Mouse (Mus musculus): ENCODE measurements around the gene Pam16. TPM values are rescaled to one million over a fixed set of nuclear protein-coding genes. Genes with fewer than 3 reads are reported as not detected.

Gene Pam16
- polyA plus RNA-seq, 1 experiment from 2014 or later: 116 TPM

- Histone ChIP-seq H3K4me2 (peak overlapping the region; percentile 82), H3K27ac (ENCODE audit: low read depth, low read length) (peak overlapping the region; percentile 52; the same call in 1 of the 2 replicates), H3K27me3 (replicated peaks; ENCODE audit: control insufficient read depth, insufficient read depth, low read length) (peaks cover 33% of the 10 kb centered on the region), H3K4me3 (ENCODE audit: low read depth, low read length) (peak overlapping the region; percentile 75), H3K4me1 (replicated peaks; ENCODE audit: control insufficient read depth, insufficient read depth, low read length) (peaks cover 54% of the 10 kb centered on the region), H3K36me3 (ENCODE audit: control insufficient read depth, insufficient read depth, low read length) (no peaks in the 10 kb centered on the region), H3K9ac (ENCODE audit: low read depth, low read length) (peak overlapping the region; percentile 81), H3K9me3 (ENCODE audit: control insufficient read depth, low read length) (no peaks in the 10 kb centered on the region)
- WGBS: 35% methylated on average over 3 of the region's 3 CpGs
- DNase-seq (ENCODE audit: low spot score): no peak
- ATAC-seq (replicated peaks; ENCODE audit: low FRiP score): 0 out of 2 replicates have a peak, but pooled peaks have one; percentile 9
Observed at GRCm38 (mm10) chr16:4596141-4596728, 28.6 kb downstream of the Pam16 start.

- peak overlapping the region; percentile 82 for H3K4me2 ChIP-seq
- peak overlapping the region; percentile 75 for H3K4me3 ChIP-seq (ENCODE audit: low read depth, low read length)
- H3K27me3 ChIP-seq (replicated peaks; ENCODE audit: control insufficient read depth, insufficient read depth, low read length): peaks cover 33% of the 10 kb centered on the region
- no peak for ATAC-seq (replicated peaks; ENCODE audit: low FRiP score)
- H3K36me3 ChIP-seq (ENCODE audit: control insufficient read depth, insufficient read depth, low read length): peaks cover 4% of the 10 kb centered on the region; the same call in 1 of the 2 replicates
- H3K4me1 ChIP-seq (replicated peaks; ENCODE audit: control insufficient read depth, insufficient read depth, low read length): peaks cover 48% of the 10 kb centered on the region
- 32% methylated on average over 5 of the region's 5 CpGs for WGBS
- H3K27ac ChIP-seq (ENCODE audit: low read depth, low read length): peak overlapping the region; percentile 52; the same call in 1 of the 2 replicates
- H3K9ac ChIP-seq (ENCODE audit: low read depth, low read length): peak overlapping the region; percentile 81
- no peaks in the 10 kb centered on the region for H3K9me3 ChIP-seq (ENCODE audit: control insufficient read depth, low read length)
- no peak for DNase-seq (ENCODE audit: low spot score)
Observed at GRCm38 (mm10) chr16:4595527-4595963, 29.2 kb downstream of the Pam16 start.

- ATAC-seq (replicated peaks; ENCODE audit: low FRiP score) (no peak), DNase-seq (ENCODE audit: low spot score) (no peak)
- peaks cover 33% of the 10 kb centered on the region for H3K27me3 ChIP-seq (replicated peaks; ENCODE audit: control insufficient read depth, insufficient read depth, low read length)
- peaks cover 6% of the 10 kb centered on the region; the same call in 1 of the 2 replicates for H3K36me3 ChIP-seq (ENCODE audit: control insufficient read depth, insufficient read depth, low read length)
- peak overlapping the region; percentile 75 for H3K4me3 ChIP-seq (ENCODE audit: low read depth, low read length)
- peak overlapping the region; percentile 81 for H3K9ac ChIP-seq (ENCODE audit: low read depth, low read length)
- H3K4me2 ChIP-seq: peak overlapping the region; percentile 82
- H3K9me3 ChIP-seq (ENCODE audit: control insufficient read depth, low read length): no peaks in the 10 kb centered on the region
- H3K27ac ChIP-seq (ENCODE audit: low read depth, low read length): peak overlapping the region; percentile 74; the same call in 1 of the 2 replicates
- WGBS: under 1% methylated on average over 43 of the region's 52 CpGs
- H3K4me1 ChIP-seq (replicated peaks; ENCODE audit: control insufficient read depth, insufficient read depth, low read length): peaks cover 43% of the 10 kb centered on the region
Observed at GRCm38 (mm10) chr16:4594814-4595526, 29.8 kb downstream of the Pam16 start.

DNA sequence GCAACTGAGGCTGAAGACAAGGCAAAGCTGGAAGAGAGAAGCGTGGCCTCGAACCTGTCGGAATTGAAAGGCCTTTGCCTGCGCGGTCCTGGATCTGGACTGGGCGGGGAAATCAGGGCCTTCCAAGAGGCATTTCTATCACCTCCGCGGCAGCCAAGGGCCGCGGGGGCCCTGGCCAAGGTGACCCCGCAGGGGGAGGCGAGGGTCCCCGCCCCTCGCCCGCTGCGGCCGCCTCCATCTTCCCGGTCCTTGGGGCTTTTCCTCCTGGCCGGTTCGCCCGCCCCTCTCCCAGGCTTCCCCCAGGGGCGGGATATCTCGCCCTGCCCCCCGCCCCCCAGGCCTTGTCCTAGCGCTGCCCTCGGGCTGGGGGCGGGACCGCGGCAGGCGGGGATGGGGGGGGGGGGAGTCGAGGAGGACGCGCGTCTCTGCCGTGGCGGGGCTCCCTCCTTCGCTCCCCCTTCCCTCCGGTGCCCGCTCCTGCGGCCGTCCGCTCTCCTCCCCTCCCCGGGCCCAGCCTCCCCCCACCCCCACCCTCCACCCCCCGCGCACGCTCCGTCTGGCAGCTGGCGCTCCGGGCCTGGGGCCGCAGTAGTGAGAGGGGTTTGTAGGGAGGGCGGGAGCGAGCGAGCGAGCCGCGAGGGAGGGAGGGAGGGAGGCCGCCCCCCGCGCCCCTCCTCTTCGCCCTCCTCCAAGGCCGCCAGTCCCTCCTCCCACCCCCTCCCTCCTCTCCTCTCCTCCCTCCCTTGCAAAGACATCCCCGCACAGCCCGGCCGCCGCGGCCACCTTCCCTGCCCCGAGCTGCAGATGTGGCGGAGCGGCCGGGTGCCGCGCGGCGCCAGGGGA is 30.6 kb downstream of the Pam16 start, which contains the start of gene Glis2:
TSS of gene Glis2 (plus strand) at position 743 of the 843 bp plus-strand sequence.
- peaks cover 6% of the 10 kb centered on the region; the same call in 1 of the 2 replicates for H3K36me3 ChIP-seq (ENCODE audit: control insufficient read depth, insufficient read depth, low read length)
- H3K9me3 ChIP-seq (ENCODE audit: control insufficient read depth, low read length): no peaks in the 10 kb centered on the region
- ATAC-seq (replicated peaks; ENCODE audit: low FRiP score): peak; percentile 72
- H3K27ac ChIP-seq (ENCODE audit: low read depth, low read length): peak within 1 kb of the TSS; percentile 74
- peaks cover 33% of the 10 kb centered on the region for H3K27me3 ChIP-seq (replicated peaks; ENCODE audit: control insufficient read depth, insufficient read depth, low read length)
- peak within 1 kb of the TSS; percentile 75 for H3K4me3 ChIP-seq (ENCODE audit: low read depth, low read length)
- peak within 1 kb of the TSS; percentile 81 for H3K9ac ChIP-seq (ENCODE audit: low read depth, low read length)
- DNase-seq (ENCODE audit: low spot score): peak; percentile 78
- WGBS: 1% methylated on average over 35 of the region's 74 CpGs
- H3K4me1 ChIP-seq (replicated peaks; ENCODE audit: control insufficient read depth, insufficient read depth, low read length): peaks cover 40% of the 10 kb centered on the region
- peak within 1 kb of the TSS; percentile 82 for H3K4me2 ChIP-seq

DNA sequence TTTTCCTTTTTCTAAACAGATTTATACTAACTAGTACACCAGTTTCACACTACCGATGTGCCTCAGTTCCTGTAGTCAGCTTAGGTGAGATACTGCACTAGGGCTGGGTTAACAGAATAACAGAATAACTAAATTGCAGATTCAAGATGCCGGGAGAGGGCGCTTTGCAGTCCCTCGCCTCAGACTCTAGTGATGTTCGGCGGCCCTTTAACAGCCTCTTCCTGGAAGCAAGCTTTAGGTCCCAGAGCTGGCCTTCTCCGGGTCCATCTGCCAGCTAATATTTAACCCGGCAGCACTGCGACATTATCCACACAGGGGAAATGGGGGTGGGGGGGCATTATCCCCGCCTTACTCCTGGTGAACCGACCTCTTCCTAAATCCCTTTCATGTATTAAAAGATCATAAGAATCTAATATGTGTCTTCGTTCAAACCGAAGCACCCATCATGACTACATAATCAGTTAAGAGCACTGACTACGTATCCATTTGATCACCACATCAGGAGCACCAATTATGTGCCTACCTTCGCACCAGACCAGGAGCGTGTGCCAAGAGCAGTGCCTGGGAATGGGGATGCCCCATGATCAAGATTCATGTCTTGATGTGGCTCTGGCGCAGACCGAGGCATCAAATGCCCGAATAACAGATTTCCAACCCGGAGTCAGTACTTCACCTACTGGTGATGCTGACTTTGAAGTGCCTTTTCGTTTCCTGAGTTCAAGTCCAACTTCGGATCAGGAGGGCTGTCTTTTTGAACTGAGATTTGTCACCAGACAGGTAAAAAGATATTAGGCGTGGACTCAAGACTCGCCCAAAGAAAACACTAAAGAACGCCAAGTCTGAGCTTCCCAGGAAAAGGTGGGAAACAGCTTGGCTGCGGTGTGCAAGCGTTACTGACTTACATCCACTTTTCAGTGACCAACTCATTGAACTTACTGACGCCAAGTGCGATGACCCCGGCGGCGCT is 31.6 kb downstream of the Pam16 start:
- H3K36me3 ChIP-seq (ENCODE audit: control insufficient read depth, insufficient read depth, low read length): peaks cover 6% of the 10 kb centered on the region; the same call in 1 of the 2 replicates
- H3K9ac ChIP-seq (ENCODE audit: low read depth, low read length): peak overlapping the region; percentile 81
- H3K4me3 ChIP-seq (ENCODE audit: low read depth, low read length): peak overlapping the region; percentile 75
- DNase-seq (ENCODE audit: low spot score) (peak; percentile 54), ATAC-seq (replicated peaks; ENCODE audit: low FRiP score) (no peak)
- peaks cover 33% of the 10 kb centered on the region for H3K27me3 ChIP-seq (replicated peaks; ENCODE audit: control insufficient read depth, insufficient read depth, low read length)
- 21% methylated on average over 32 of the region's 32 CpGs for WGBS
- peak overlapping the region; percentile 68 for H3K27ac ChIP-seq (ENCODE audit: low read depth, low read length)
- H3K9me3 ChIP-seq (ENCODE audit: control insufficient read depth, low read length): no peaks in the 10 kb centered on the region
- H3K4me2 ChIP-seq: peak overlapping the region; percentile 82
- peaks cover 31% of the 10 kb centered on the region for H3K4me1 ChIP-seq (replicated peaks; ENCODE audit: control insufficient read depth, insufficient read depth, low read length)

GRCm38 (mm10) chr16:4590236-4590635 is 34.6 kb downstream of the Pam16 start:
- peaks cover 6% of the 10 kb centered on the region; the same call in 1 of the 2 replicates for H3K36me3 ChIP-seq (ENCODE audit: control insufficient read depth, insufficient read depth, low read length)
- WGBS: 91% methylated on average over 9 of the region's 9 CpGs
- no peaks in the 10 kb centered on the region for H3K9me3 ChIP-seq (ENCODE audit: control insufficient read depth, low read length)
- ATAC-seq (replicated peaks; ENCODE audit: low FRiP score): no peak
- no peak overlapping the region for H3K4me2 ChIP-seq
- no peak overlapping the region for H3K4me3 ChIP-seq (ENCODE audit: low read depth, low read length)
- peaks cover 31% of the 10 kb centered on the region for H3K4me1 ChIP-seq (replicated peaks; ENCODE audit: control insufficient read depth, insufficient read depth, low read length)
- peaks cover 24% of the 10 kb centered on the region for H3K27me3 ChIP-seq (replicated peaks; ENCODE audit: control insufficient read depth, insufficient read depth, low read length)
- DNase-seq (ENCODE audit: low spot score): no peak
- no peak overlapping the region for H3K27ac ChIP-seq (ENCODE audit: low read depth, low read length)
- H3K9ac ChIP-seq (ENCODE audit: low read depth, low read length): no peak overlapping the region

DNA sequence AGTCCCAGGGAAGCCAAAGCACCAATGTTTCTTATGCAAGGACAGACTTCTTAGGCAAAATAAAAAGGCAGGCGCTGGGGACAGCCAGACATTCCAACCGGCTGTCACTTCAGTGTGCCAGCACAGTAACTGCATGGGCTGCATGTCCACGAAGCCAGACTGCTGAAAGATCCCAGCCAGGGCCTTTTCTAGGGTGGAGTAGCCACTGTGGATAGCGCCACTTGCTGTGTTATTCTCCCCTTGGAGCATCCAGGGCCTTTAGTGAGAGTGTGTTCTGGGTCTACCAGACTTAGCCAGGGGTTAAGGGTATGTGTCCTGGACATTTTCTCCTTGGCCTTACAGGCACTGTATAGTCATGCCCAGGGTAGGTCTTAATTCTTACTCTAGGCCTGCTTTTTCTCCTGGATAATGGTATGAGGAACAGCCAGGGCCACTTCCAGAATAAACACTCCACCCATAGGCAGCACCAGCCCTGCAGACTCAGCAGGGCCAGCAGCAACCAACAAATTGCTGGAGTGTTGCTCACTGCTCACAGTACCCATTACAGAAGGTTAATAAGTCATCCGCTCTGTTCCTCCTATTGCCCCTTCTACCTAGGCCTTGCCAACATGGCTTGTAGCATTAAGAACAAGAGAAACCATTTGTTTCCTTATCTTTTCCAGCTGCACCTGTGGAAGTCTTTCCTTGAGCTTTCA is 37.1 kb downstream of the Pam16 start:
- H3K4me3 ChIP-seq (ENCODE audit: low read depth, low read length): no peak overlapping the region
- peak overlapping the region; percentile 75 for H3K9ac ChIP-seq (ENCODE audit: low read depth, low read length)
- H3K4me2 ChIP-seq: peak overlapping the region; percentile 68; the same call in 1 of the 2 replicates
- no peaks in the 10 kb centered on the region for H3K9me3 ChIP-seq (ENCODE audit: control insufficient read depth, low read length)
- ATAC-seq (replicated peaks; ENCODE audit: low FRiP score): no peak
- H3K27ac ChIP-seq (ENCODE audit: low read depth, low read length): peak overlapping the region; percentile 81; the same call in 1 of the 2 replicates
- no peak for DNase-seq (ENCODE audit: low spot score)
- peaks cover 30% of the 10 kb centered on the region for H3K4me1 ChIP-seq (replicated peaks; ENCODE audit: control insufficient read depth, insufficient read depth, low read length)
- whole genome bisulfite sequencing: 74% methylated on average over 5 of the region's 5 CpGs
- no peaks in the 10 kb centered on the region for H3K27me3 ChIP-seq (replicated peaks; ENCODE audit: control insufficient read depth, insufficient read depth, low read length)
- peaks cover 6% of the 10 kb centered on the region; the same call in 1 of the 2 replicates for H3K36me3 ChIP-seq (ENCODE audit: control insufficient read depth, insufficient read depth, low read length)

Measured in liver, embryonic 11.5 days (tissue).